Comparison of ENCODE assay signal across 14 mouse cellular contexts in genomic region chr13:58495390-58496073, GRCm38 (mm10).
A peak's percentile ranks its signal among the peaks of the same experiment; 100 is the strongest.
DNase-seq lines count a peak whose midpoint lies in the region; ATAC-seq and TF ChIP-seq lines count a peak whose summit lies in the region.
"Had no signal": no experiment of that assay in that cellular context is flagged by ENCODE, and none has a peak within 500 bp of the region (broad histone marks: within the 10 kb centered on the region; RNA-seq: fewer than 3 reads in every experiment).

No protein-coding gene starts in this region.

- no peak for TF ChIP-seq CTCF in lung, adult 2 months (IDR thresholded peaks at IDR 0.05; ENCODE audit: insufficient read depth, low read length)

- ATAC-seq in forebrain, embryonic 11.5 days (replicated peaks; ENCODE audit: low FRiP score) = no peak
- peak; percentile 17; the same call in 1 of the 2 replicates for ATAC-seq in lung, embryonic 16.5 days (ENCODE audit: low read depth)
- 0 out of 2 replicates have a peak, but pooled peaks have one; percentile 19 for ATAC-seq in forebrain, embryonic 15.5 days (replicated peaks)
- ATAC-seq in erythroid progenitor cell, adult 5-6 weeks (replicated peaks; ENCODE audit: low FRiP score, poor library complexity, severe bottlenecking) = no peak

- no peaks in the 10 kb centered on the region for H3K27me3 ChIP-seq in forebrain, embryonic 10.5 days (ENCODE audit: poor library complexity, severe bottlenecking)
- no peaks in the 10 kb centered on the region for H3K27me3 ChIP-seq in forebrain, embryonic 11.5 days (ENCODE audit: control insufficient read depth, insufficient read depth, low read length)
- no peaks in the 10 kb centered on the region for H3K27me3 ChIP-seq in lung, embryonic 16.5 days (ENCODE audit: control insufficient read depth, insufficient read depth, low read depth, low read length)
- no peaks in the 10 kb centered on the region for H3K27me3 ChIP-seq in forebrain, embryonic 15.5 days

- no peaks in the 10 kb centered on the region for H3K36me3 ChIP-seq in forebrain, embryonic 10.5 days (replicated peaks)
- H3K36me3 ChIP-seq in forebrain, embryonic 11.5 days (ENCODE audit: control insufficient read depth, insufficient read depth, low read length) = no peaks in the 10 kb centered on the region
- H3K36me3 ChIP-seq in lung, embryonic 16.5 days (ENCODE audit: control insufficient read depth, insufficient read depth, low read length) = no peaks in the 10 kb centered on the region
- H3K36me3 ChIP-seq in forebrain, embryonic 15.5 days = no peaks in the 10 kb centered on the region
- H3K36me3 ChIP-seq in macrophage (ENCODE audit: inconsistent target) = no peaks in the 10 kb centered on the region
- H3K36me3 ChIP-seq: liver, embryonic 13.5 days had no signal

- no peak for DNase-seq in forebrain, embryonic 10.5 days (ENCODE audit: extremely low spot score, low spot score)
- DNase-seq in forebrain, embryonic 11.5 days (ENCODE audit: low spot score) = no peak
- no peak for DNase-seq in lung, adult 2 months
- DNase-seq in cerebellum, adult 9-11 months = no peak
- DNase-seq: adrenal gland, postnatal 10 days; gastrocnemius, postnatal 10 days; kidney, adult 2 months; liver, embryonic 13.5 days; lung, postnatal 4 days had no signal

- H3K9ac ChIP-seq in forebrain, embryonic 11.5 days (ENCODE audit: low read length) = no peak overlapping the region
- no peak overlapping the region for H3K9ac ChIP-seq in lung, embryonic 16.5 days (ENCODE audit: low read length)
- H3K9ac ChIP-seq in forebrain, embryonic 15.5 days (replicated peaks) = no peak overlapping the region
- H3K9ac ChIP-seq: hindbrain, embryonic 14.5 days; liver, embryonic 13.5 days had no signal

- no peak overlapping the region for H3K4me3 ChIP-seq in forebrain, embryonic 10.5 days
- H3K4me3 ChIP-seq in forebrain, embryonic 11.5 days (ENCODE audit: low read depth, low read length) = no peak overlapping the region
- no peak overlapping the region for H3K4me3 ChIP-seq in lung, embryonic 16.5 days (ENCODE audit: low read length)
- no peak overlapping the region for H3K4me3 ChIP-seq in lung, adult 2 months (replicated peaks; ENCODE audit: extremely low read depth, low read depth, low read length)
- H3K4me3 ChIP-seq in forebrain, embryonic 15.5 days = no peak overlapping the region
- H3K4me3 ChIP-seq in macrophage (ENCODE audit: inconsistent target) = no peak overlapping the region
- H3K4me3 ChIP-seq: liver, embryonic 13.5 days had no signal

- peaks cover 15% of the 10 kb centered on the region for H3K4me1 ChIP-seq in forebrain, embryonic 10.5 days
- H3K4me1 ChIP-seq in forebrain, embryonic 11.5 days (replicated peaks; ENCODE audit: control insufficient read depth, insufficient read depth, low read length) = 0 out of 2 replicates have a peak, but pooled peaks cover 2% of the 10 kb centered on the region
- H3K4me1 ChIP-seq in lung, embryonic 16.5 days (replicated peaks; ENCODE audit: control insufficient read depth, insufficient read depth, low read length) = no peaks in the 10 kb centered on the region; the same call in 1 of the 2 replicates
- H3K4me1 ChIP-seq in lung, adult 2 months (ENCODE audit: control insufficient read depth, insufficient read depth, low read length) = no peaks in the 10 kb centered on the region
- peaks cover 17% of the 10 kb centered on the region for H3K4me1 ChIP-seq in forebrain, embryonic 15.5 days
- H3K4me1 ChIP-seq: liver, embryonic 13.5 days had no signal

- 87% methylated on average over 12 of the region's 12 CpGs for WGBS in forebrain, embryonic 10.5 days
- whole genome bisulfite sequencing in forebrain, embryonic 11.5 days = 78% methylated on average over 12 of the region's 12 CpGs
- 53% methylated on average over 12 of the region's 12 CpGs for WGBS in lung, embryonic 16.5 days
- 65% methylated on average over 12 of the region's 12 CpGs for WGBS in lung, adult 2 months
- 43% methylated on average over 12 of the region's 12 CpGs for WGBS in forebrain, embryonic 15.5 days
- WGBS in macrophage (ENCODE audit: missing documents) = 90% methylated on average over 11 of the region's 12 CpGs

- H3K79me2 ChIP-seq in macrophage (ENCODE audit: inconsistent target) = no peaks in the 10 kb centered on the region

- H3K9me3 ChIP-seq in forebrain, embryonic 10.5 days = peaks cover 3% of the 10 kb centered on the region; the same call in 1 of the 2 replicates
- H3K9me3 ChIP-seq in forebrain, embryonic 11.5 days (ENCODE audit: control insufficient read depth, low read length) = no peaks in the 10 kb centered on the region
- no peaks in the 10 kb centered on the region for H3K9me3 ChIP-seq in lung, embryonic 16.5 days (ENCODE audit: control insufficient read depth, low read length)
- no peaks in the 10 kb centered on the region for H3K9me3 ChIP-seq in forebrain, embryonic 15.5 days
- H3K9me3 ChIP-seq: liver, embryonic 13.5 days had no signal

- TF ChIP-seq POLR2A in lung, adult 2 months (IDR thresholded peaks at IDR 0.05; ENCODE audit: borderline replicate concordance, extremely low read depth, low read depth, low read length) = no peak

- peak overlapping the region; percentile 62 for H3K27ac ChIP-seq in forebrain, embryonic 10.5 days
- no peak overlapping the region for H3K27ac ChIP-seq in forebrain, embryonic 11.5 days (ENCODE audit: low read depth, low read length)
- H3K27ac ChIP-seq in lung, embryonic 16.5 days (ENCODE audit: low read length) = no peak overlapping the region
- H3K27ac ChIP-seq in forebrain, embryonic 15.5 days (replicated peaks) = peak overlapping the region; percentile 4; the same call in 1 of the 2 replicates
- H3K27ac ChIP-seq in macrophage = peak overlapping the region; percentile 22; the same call in 1 of the 2 replicates
- H3K27ac ChIP-seq: hindbrain, embryonic 14.5 days; liver, embryonic 13.5 days had no signal

- no peak overlapping the region for H3K4me2 ChIP-seq in forebrain, embryonic 11.5 days (ENCODE audit: low read depth, low read length, severe bottlenecking)
- no peak overlapping the region for H3K4me2 ChIP-seq in lung, embryonic 16.5 days (ENCODE audit: low read depth, low read length)
- no peak overlapping the region for H3K4me2 ChIP-seq in forebrain, embryonic 15.5 days (replicated peaks)
- H3K4me2 ChIP-seq: hindbrain, embryonic 14.5 days; liver, embryonic 13.5 days had no signal

Comparison
In these comparisons a context has a peak if more than half of its experiments do, and no peak if none do; other contexts are left out.
1. H3K27ac ChIP-seq: peak in forebrain, embryonic 10.5 days (single experiment), forebrain, embryonic 15.5 days (single experiment) and macrophage (single experiment); none in forebrain, embryonic 11.5 days (single experiment) and lung, embryonic 16.5 days (single experiment).
2. ATAC-seq: peak in lung, embryonic 16.5 days (single experiment) and forebrain, embryonic 15.5 days (single experiment); none in forebrain, embryonic 11.5 days (single experiment) and erythroid progenitor cell, adult 5-6 weeks (single experiment).